Mouse (Mus musculus) midbrain, embryonic 11.5 days (tissue): ENCODE results near the gene Osgin1. TPM values are rescaled to one million over a fixed set of nuclear protein-coding genes. Genes with fewer than 3 reads are reported as not detected.

ENCODE experiments used
- ATAC-seq: fragments of 200-750 bp; cut with Nextera tagmentation; 2 replicates; pipeline ENCODE4 v1.8.0; 2017; ENCODE audit warnings: moderate TSS enrichment, moderate library complexity; ENCODE audit not compliant: low FRiP score
- DNase-seq: peaks from one replicate; pipeline ENCODE4 v3.0.0; 2015; ENCODE audit warnings: low spot score; ENCODE audit errors: missing footprints
- H3K27ac ChIP-seq: fragments of 300-500 bp; sonication (generic); 2 replicates; pipeline ENCODE4 v1.5.1; 2014; ENCODE audit warnings: low read depth, low read length
- H3K27me3 ChIP-seq: fragments of 300-500 bp; sonication (generic); 2 replicates; pipeline ENCODE4 v1.6.1; 2014; ENCODE audit warnings: mild to moderate bottlenecking, low read length, moderate library complexity, mixed read lengths; ENCODE audit not compliant: control insufficient read depth, insufficient read depth
- H3K36me3 ChIP-seq: fragments of 300-500 bp; sonication (generic); 2 replicates; pipeline ENCODE4 v1.6.1; 2014; ENCODE audit warnings: mild to moderate bottlenecking, low read length, moderate library complexity, mixed read lengths; ENCODE audit not compliant: control insufficient read depth, insufficient read depth
- H3K4me1 ChIP-seq: fragments of 300-500 bp; sonication (generic); 2 replicates; pipeline ENCODE4 v1.6.1; 2014; ENCODE audit warnings: low read length; ENCODE audit not compliant: control insufficient read depth, insufficient read depth
- H3K4me2 ChIP-seq: fragments of 300-500 bp; sonication (generic); 2 replicates; pipeline ENCODE4 v1.6.1; 2014; ENCODE audit warnings: mild to moderate bottlenecking, moderate library complexity
- H3K4me3 ChIP-seq: fragments of 300-500 bp; sonication (generic); 2 replicates; pipeline ENCODE4 v1.5.1; 2014; ENCODE audit warnings: low read depth, low read length
- H3K9ac ChIP-seq: fragments of 300-500 bp; sonication (generic); 2 replicates; pipeline ENCODE4 v1.6.1; 2014; ENCODE audit warnings: low read length
- H3K9me3 ChIP-seq: fragments of 300-500 bp; sonication (generic); 2 replicates; pipeline ENCODE4 v1.6.1; 2016; ENCODE audit warnings: low read length; ENCODE audit not compliant: control insufficient read depth
- WGBS: fragments of 180-500 bp; shearing (Covaris S2); extraction: QIAGEN DNeasy Blood & Tissue Kit; methylation state at CpG from one replicate; pipeline ENCODE4 v1.1.7; 2014; 5-methylcytosine and 5-hydroxymethylcytosine counted together
- polyA plus RNA-seq: library from polyadenylated mRNA; unstranded; fragments of >200 nt; fragmentation: Nextera tagmentation; extraction: Ambion mirVana; gene quantifications from 2 replicates; pipeline ENCODE4 v1.2.1, GENCODE M21; 2014

Gene Osgin1
- polyA plus RNA-seq, 1 experiment from 2014 or later, result 0.26 TPM

DNA sequence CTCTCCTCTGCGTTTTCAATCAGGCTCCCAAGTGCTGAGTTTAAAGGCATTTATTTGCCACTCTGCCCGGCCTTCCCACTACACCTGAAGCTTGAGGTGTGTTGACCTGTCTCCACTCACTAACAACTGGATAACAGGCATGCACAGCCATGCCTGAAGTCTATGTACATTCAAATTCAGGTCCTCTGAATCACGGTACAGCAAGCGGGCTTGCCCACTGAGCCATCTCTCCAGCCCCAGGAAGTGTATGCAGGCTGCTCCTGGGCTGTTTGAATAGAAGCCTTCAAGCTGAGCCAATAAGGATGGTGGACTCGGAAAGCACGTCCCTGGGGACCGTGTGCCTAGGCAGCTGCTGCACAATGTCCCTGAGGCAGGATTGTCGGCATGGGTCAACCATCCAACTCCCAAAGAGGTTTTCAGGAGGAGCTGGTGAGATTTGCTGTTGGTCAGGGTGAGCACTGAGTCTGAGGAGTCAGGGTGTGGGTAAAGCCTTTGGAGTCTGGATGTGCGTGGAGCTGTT lies 12.3 kb upstream of the Osgin1 start:
- no peak for ATAC-seq
- DNase-seq, result no peak
- WGBS, result 61% methylated on average over 9 of the region's 9 CpGs
- no peaks in the 10 kb centered on the region for H3K27me3 ChIP-seq
- no peak overlapping the region for H3K9ac ChIP-seq
- H3K4me2 ChIP-seq, result no peak overlapping the region
- H3K27ac ChIP-seq, result no peak overlapping the region
- no peaks in the 10 kb centered on the region for H3K9me3 ChIP-seq
- no peaks in the 10 kb centered on the region for H3K4me1 ChIP-seq
- no peaks in the 10 kb centered on the region for H3K36me3 ChIP-seq
- no peak overlapping the region for H3K4me3 ChIP-seq

- H3K4me1 ChIP-seq, result no peaks in the 10 kb centered on the region
- H3K4me2 ChIP-seq, result no peak overlapping the region
- DNase-seq (no peak), ATAC-seq (no peak)
- H3K9me3 ChIP-seq, result no peaks in the 10 kb centered on the region
- no peak overlapping the region for H3K4me3 ChIP-seq
- H3K27ac ChIP-seq, result no peak overlapping the region
- WGBS, result 67% methylated on average over 9 of the region's 9 CpGs
- no peak overlapping the region for H3K9ac ChIP-seq
- H3K27me3 ChIP-seq, result no peaks in the 10 kb centered on the region
- no peaks in the 10 kb centered on the region for H3K36me3 ChIP-seq
These were observed 11.7 kb upstream of the Osgin1 start for GRCm38 (mm10) chr8:119422123-119422711.

- Histone ChIP-seq H3K4me3 (no peak overlapping the region), H3K36me3 (no peaks in the 10 kb centered on the region), H3K9me3 (no peaks in the 10 kb centered on the region), H3K27me3 (no peaks in the 10 kb centered on the region), H3K4me2 (no peak overlapping the region), H3K9ac (no peak overlapping the region), H3K27ac (no peak overlapping the region), H3K4me1 (no peaks in the 10 kb centered on the region)
- 83% methylated on average over 9 of the region's 9 CpGs for WGBS
- DNase-seq (no peak), ATAC-seq (no peak)
These were observed 10.2 kb upstream of the Osgin1 start for GRCm38 (mm10) chr8:119423631-119424141.

GRCm38 (mm10) chr8:119424199-119424733 lies 9.7 kb upstream of the Osgin1 start:
- WGBS, result 93% methylated on average over 10 of the region's 10 CpGs

GRCm38 (mm10) chr8:119424740-119425139 lies 9.2 kb upstream of the Osgin1 start:
- H3K36me3 ChIP-seq, result no peaks in the 10 kb centered on the region
- H3K4me2 ChIP-seq, result no peak overlapping the region
- DNase-seq, result no peak
- no peaks in the 10 kb centered on the region for H3K4me1 ChIP-seq
- 80% methylated on average over 10 of the region's 10 CpGs for WGBS
- H3K27ac ChIP-seq, result no peak overlapping the region
- no peak for ATAC-seq
- H3K27me3 ChIP-seq, result no peaks in the 10 kb centered on the region
- no peak overlapping the region for H3K4me3 ChIP-seq
- no peaks in the 10 kb centered on the region for H3K9me3 ChIP-seq
- H3K9ac ChIP-seq, result no peak overlapping the region

More at GRCm38 (mm10) chr8:119424199-119424733, 9.7 kb upstream of the Osgin1 start:
- no peaks in the 10 kb centered on the region for H3K4me1 ChIP-seq
- no peak overlapping the region for H3K4me3 ChIP-seq
- no peaks in the 10 kb centered on the region for H3K9me3 ChIP-seq
- no peak overlapping the region for H3K27ac ChIP-seq
- no peak overlapping the region for H3K9ac ChIP-seq
- DNase-seq (no peak), ATAC-seq (no peak)
- no peaks in the 10 kb centered on the region for H3K27me3 ChIP-seq
- H3K36me3 ChIP-seq, result no peaks in the 10 kb centered on the region
- H3K4me2 ChIP-seq, result no peak overlapping the region

GRCm38 (mm10) chr8:119425533-119425932 lies 8.4 kb upstream of the Osgin1 start:
- Histone ChIP-seq H3K9me3 (no peaks in the 10 kb centered on the region), H3K36me3 (no peaks in the 10 kb centered on the region), H3K4me2 (no peak overlapping the region), H3K4me1 (no peaks in the 10 kb centered on the region), H3K4me3 (no peak overlapping the region), H3K27ac (no peak overlapping the region), H3K27me3 (no peaks in the 10 kb centered on the region), H3K9ac (no peak overlapping the region)
- ATAC-seq, result no peak
- DNase-seq, result no peak
- WGBS, result 85% methylated on average over 10 of the region's 10 CpGs

GRCm38 (mm10) chr8:119426069-119426735 lies 7.7 kb upstream of the Osgin1 start:
- no peaks in the 10 kb centered on the region for H3K9me3 ChIP-seq
- ATAC-seq (no peak), DNase-seq (no peak)
- H3K27ac ChIP-seq, result no peak overlapping the region
- H3K4me2 ChIP-seq, result no peak overlapping the region
- no peaks in the 10 kb centered on the region for H3K4me1 ChIP-seq
- no peak overlapping the region for H3K9ac ChIP-seq
- WGBS, result 89% methylated on average over 6 of the region's 6 CpGs
- no peak overlapping the region for H3K4me3 ChIP-seq
- no peaks in the 10 kb centered on the region for H3K27me3 ChIP-seq
- H3K36me3 ChIP-seq, result no peaks in the 10 kb centered on the region

- Histone ChIP-seq H3K27ac (no peak overlapping the region), H3K36me3 (no peaks in the 10 kb centered on the region), H3K4me2 (no peak overlapping the region), H3K9me3 (no peaks in the 10 kb centered on the region), H3K27me3 (no peaks in the 10 kb centered on the region), H3K9ac (no peak overlapping the region), H3K4me3 (no peak overlapping the region), H3K4me1 (no peaks in the 10 kb centered on the region)
- DNase-seq, result no peak
- WGBS, result 81% methylated on average over 12 of the region's 12 CpGs
- ATAC-seq, result no peak
These were observed 6.1 kb upstream of the Osgin1 start for GRCm38 (mm10) chr8:119427634-119428349.

DNA sequence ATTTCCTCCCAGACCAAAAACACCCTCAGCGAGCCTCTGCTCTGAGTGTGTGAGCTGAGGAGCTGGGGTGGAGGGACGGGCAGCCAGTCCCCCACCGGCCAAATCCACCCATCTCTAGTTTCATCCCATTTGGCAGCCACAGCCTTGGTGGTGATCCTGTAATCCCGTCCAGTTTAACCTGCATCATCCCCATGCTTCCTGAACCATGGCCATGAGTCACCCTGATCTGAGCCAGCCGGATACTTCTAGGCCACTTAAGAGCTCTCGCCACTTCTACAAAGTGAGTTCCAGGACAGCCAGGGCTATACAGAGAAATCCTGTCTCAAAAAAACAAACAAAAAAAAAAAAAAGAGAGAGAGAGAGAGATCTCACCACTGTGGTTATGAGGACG lies 5.6 kb upstream of the Osgin1 start:
- no peak overlapping the region for H3K9ac ChIP-seq
- ATAC-seq, result no peak
- WGBS, result 76% methylated on average over 7 of the region's 7 CpGs

More for the DNA sequence above, 5.6 kb upstream of the Osgin1 start:
- H3K36me3 ChIP-seq, result no peaks in the 10 kb centered on the region
- H3K9me3 ChIP-seq, result no peaks in the 10 kb centered on the region
- H3K4me2 ChIP-seq, result no peak overlapping the region
- no peak overlapping the region for H3K27ac ChIP-seq
- no peak overlapping the region for H3K4me3 ChIP-seq
- H3K27me3 ChIP-seq, result no peaks in the 10 kb centered on the region
- DNase-seq, result no peak
- no peaks in the 10 kb centered on the region for H3K4me1 ChIP-seq
